Mouse (Mus musculus): ENCODE data around the gene Dusp1. TPM values are rescaled to one million over a fixed set of nuclear protein-coding genes. Genes with fewer than 3 reads are reported as not detected.

Dusp1 gene
- polyA plus RNA-seq, 1 experiment from 2014 or later = 36.8 TPM

DNA sequence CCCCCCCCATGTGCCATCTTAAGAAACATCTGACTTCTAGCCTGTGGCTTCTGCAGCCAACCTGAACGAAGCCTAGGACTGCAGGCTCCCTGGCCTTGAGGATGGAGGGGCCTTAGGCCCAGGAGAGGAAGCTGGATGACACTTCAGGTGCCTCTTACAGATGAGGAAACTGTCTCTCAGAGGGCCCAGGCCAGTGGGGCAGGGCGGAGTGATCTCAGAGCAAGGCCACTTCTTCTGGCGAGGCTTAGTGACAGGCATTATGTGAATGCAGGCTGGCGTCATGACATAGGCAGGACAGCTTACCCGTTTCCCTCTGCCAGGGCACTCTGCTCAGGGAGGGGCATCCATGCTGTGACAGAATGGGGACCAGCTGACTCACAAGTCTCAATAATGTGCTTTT, 60.1 kb downstream of the Dusp1 start:
- no peak for DNase-seq (ENCODE audit: low spot score)
- WGBS = 79% methylated on average over 5 of the region's 5 CpGs
- no peaks in the 10 kb centered on the region for H3K9me3 ChIP-seq
- H3K27ac ChIP-seq = peak overlapping the region; percentile 95
- peaks cover 20% of the 10 kb centered on the region for H3K36me3 ChIP-seq
- no peaks in the 10 kb centered on the region for H3K27me3 ChIP-seq (ENCODE audit: insufficient read depth, poor library complexity, severe bottlenecking)
- no peak overlapping the region for H3K4me3 ChIP-seq
- H3K4me1 ChIP-seq (replicated peaks) = peaks cover 57% of the 10 kb centered on the region

DNA sequence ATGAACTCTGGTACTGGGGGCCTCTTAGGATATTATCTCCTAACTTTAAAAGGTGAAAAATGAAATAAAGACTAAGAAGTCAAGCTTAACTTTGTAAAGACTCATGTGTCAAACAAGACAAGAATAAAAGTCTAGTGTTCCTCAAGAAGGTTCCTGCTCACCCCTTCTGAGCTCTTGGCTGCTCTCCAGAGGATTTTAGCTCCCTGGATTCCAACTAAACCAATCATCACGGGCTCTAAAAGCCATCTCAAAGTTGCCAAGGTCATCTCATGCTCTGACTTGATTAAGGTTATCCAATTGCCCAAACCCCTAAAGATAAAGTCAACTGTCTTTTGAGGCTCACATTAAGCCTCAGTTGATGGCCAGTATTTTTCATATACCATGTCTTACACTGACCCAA, 63.3 kb downstream of the Dusp1 start:
- peaks cover 5% of the 10 kb centered on the region; the same call in 1 of the 2 replicates for H3K9me3 ChIP-seq
- 74% methylated on average over 1 of the region's 1 CpGs for WGBS
- H3K4me3 ChIP-seq = no peak overlapping the region
- H3K27me3 ChIP-seq (ENCODE audit: insufficient read depth, poor library complexity, severe bottlenecking) = no peaks in the 10 kb centered on the region
- no peaks in the 10 kb centered on the region for H3K36me3 ChIP-seq
- no peak overlapping the region for H3K27ac ChIP-seq
- H3K4me1 ChIP-seq (replicated peaks) = peaks cover 25% of the 10 kb centered on the region
- DNase-seq (ENCODE audit: low spot score) = no peak

DNA sequence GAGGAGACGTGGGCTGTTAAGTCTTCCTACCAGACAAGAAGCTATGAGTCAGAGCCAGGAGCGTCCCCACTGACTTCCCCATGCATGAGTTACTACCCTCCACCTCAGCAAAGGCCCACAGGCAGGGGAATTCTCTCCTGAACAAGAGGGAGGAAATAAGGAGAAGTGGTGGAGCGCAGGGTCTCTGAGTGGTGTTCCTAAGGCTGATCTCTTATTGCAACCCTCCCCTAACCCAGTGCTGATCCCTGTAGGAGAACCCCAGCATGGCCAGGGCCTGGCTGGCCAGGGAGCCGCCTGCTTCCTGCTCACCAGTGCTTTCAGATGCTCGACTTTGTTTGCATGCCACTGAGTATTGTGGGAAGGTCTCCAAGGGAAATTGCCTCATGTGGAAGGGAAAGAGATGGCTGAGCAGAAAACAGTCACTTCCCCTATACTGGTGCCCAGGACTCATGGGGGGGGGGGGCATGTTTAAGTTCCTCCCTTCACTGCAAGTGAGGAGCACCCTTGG, 64.5 kb downstream of the Dusp1 start:
- DNase-seq (ENCODE audit: low spot score) = no peak
- Histone ChIP-seq H3K4me3 (no peak overlapping the region), H3K4me1 (replicated peaks) (peaks cover 13% of the 10 kb centered on the region), H3K27me3 (ENCODE audit: insufficient read depth, poor library complexity, severe bottlenecking) (no peaks in the 10 kb centered on the region), H3K27ac (peak overlapping the region; percentile 36; the same call in 1 of the 2 replicates), H3K9me3 (peaks cover 17% of the 10 kb centered on the region), H3K36me3 (no peaks in the 10 kb centered on the region)
- 62% methylated on average over 5 of the region's 5 CpGs for WGBS

DNA sequence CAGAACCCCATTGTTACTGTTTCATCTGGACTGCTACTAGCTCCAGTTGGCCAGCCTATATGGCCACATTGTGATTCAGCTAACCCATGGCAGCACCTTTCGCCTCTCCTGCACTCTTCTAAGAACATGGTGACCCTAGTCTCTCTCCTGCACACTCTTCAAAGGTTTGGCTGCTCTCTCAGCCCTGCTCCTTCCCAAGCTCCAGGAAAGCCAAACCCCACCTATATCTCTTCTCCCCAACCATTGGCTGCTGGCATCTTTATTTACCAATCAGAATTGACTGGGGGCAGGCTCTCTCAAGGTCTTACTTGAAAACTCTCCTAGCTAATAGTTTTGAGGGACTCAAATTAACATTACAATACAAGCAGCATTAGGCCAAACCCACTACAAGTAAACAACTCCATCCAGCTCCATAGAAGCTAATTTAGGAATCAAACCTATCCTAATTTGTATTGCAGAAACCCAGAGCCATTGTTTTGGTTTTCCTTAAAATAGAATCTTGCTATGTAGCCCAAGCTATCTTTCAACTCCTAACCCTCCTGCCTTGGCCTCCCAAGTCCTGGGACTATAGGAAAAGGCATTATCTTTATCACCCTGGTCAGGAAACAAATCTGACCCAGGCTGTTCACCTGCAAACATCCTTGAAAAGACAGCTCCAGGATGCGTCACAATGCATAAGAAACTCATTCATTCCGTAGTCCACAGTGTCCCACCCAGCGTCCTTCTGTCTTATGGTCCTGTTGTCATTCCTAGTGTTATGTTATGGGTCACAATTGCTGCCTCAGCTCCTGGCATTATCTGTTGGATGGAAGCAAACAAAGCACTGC, 67.1 kb downstream of the Dusp1 start:
- no peak for DNase-seq (ENCODE audit: low spot score)
- H3K4me3 ChIP-seq = no peak overlapping the region
- no peak overlapping the region for H3K27ac ChIP-seq
- 82% methylated on average over 4 of the region's 4 CpGs for WGBS
- H3K27me3 ChIP-seq (ENCODE audit: insufficient read depth, poor library complexity, severe bottlenecking) = no peaks in the 10 kb centered on the region
- peaks cover 4% of the 10 kb centered on the region; the same call in 1 of the 2 replicates for H3K4me1 ChIP-seq (replicated peaks)
- no peaks in the 10 kb centered on the region for H3K36me3 ChIP-seq
- H3K9me3 ChIP-seq = peaks cover 23% of the 10 kb centered on the region

DNA sequence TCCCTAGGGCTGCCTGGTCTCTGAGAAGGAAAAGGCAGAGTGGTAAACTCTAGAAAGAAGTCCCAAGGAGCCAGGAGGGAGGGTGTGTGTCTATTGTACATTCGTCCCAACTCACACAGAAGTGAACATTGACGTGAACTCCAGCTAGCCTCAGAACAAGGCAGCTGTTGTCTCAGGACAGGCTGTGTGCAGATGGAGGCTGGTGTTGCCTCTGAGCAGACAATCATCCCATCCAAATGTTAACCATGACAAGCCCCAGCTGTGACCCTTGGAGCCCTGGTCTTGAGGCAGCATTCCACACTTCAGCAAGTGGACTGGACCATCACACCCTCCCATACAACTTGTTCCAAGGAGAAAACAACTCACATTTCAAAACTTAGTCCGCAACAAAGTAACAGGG, 69.7 kb downstream of the Dusp1 start:
- Histone ChIP-seq H3K36me3 (no peaks in the 10 kb centered on the region), H3K9me3 (peaks cover 23% of the 10 kb centered on the region), H3K4me1 (replicated peaks) (peaks cover under 1% of the 10 kb centered on the region; the same call in 1 of the 2 replicates), H3K27me3 (ENCODE audit: insufficient read depth, poor library complexity, severe bottlenecking) (no peaks in the 10 kb centered on the region), H3K27ac (no peak overlapping the region), H3K4me3 (no peak overlapping the region)
- 87% methylated on average over 3 of the region's 3 CpGs for WGBS
- DNase-seq (ENCODE audit: low spot score) = no peak

DNA sequence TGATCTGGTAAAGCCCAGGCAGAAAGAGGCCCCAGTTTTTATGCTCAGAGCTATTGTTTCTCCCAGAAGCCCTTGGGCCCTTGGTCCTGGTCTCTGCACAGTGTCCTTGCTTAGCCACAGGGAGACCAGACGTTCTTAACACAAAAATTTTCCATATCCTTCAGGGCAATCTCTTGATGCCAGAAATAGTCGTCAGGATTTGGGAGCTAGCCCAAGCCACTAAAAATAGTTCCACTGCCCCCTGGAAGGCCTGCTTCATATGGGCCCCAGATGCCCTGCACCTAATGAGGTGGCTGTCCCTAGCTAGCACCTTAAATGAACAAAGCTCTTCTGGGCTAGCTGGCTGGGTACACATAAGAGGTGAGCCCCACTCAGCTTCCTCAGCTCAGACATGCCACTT, 71.0 kb downstream of the Dusp1 start:
- no peaks in the 10 kb centered on the region for H3K27me3 ChIP-seq (ENCODE audit: insufficient read depth, poor library complexity, severe bottlenecking)
- H3K9me3 ChIP-seq = peaks cover 23% of the 10 kb centered on the region
- WGBS = 87% methylated on average over 2 of the region's 2 CpGs
- no peak overlapping the region for H3K4me3 ChIP-seq
- H3K27ac ChIP-seq = no peak overlapping the region
- no peaks in the 10 kb centered on the region for H3K36me3 ChIP-seq
- DNase-seq (ENCODE audit: low spot score) = no peak
- H3K4me1 ChIP-seq (replicated peaks) = no peaks in the 10 kb centered on the region

DNA sequence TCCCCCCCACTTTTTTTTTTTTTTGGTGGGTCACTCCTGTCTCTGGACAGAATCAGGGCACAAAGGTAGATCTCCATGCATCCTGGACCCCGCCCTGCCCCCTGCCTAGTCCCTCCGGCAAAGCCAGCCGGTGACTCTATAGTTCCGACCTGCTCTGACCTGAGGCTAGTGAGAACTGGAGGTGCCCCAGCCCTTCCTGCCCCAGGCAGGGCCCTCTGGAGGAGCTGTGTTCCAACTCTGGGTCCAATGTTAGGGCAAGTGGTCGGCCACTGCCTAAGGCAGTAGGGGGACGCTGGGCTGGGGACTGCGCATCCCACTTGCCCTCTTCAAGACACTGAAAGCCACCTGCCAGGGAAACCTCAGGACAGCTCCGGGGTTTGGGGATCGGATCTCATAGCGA, 71.9 kb downstream of the Dusp1 start:
- Histone ChIP-seq H3K4me3 (no peak overlapping the region), H3K9me3 (peaks cover 23% of the 10 kb centered on the region), H3K36me3 (no peaks in the 10 kb centered on the region), H3K27ac (no peak overlapping the region), H3K27me3 (ENCODE audit: insufficient read depth, poor library complexity, severe bottlenecking) (no peaks in the 10 kb centered on the region), H3K4me1 (replicated peaks) (no peaks in the 10 kb centered on the region)
- DNase-seq (ENCODE audit: low spot score) = no peak
- WGBS = 91% methylated on average over 10 of the region's 10 CpGs

DNA sequence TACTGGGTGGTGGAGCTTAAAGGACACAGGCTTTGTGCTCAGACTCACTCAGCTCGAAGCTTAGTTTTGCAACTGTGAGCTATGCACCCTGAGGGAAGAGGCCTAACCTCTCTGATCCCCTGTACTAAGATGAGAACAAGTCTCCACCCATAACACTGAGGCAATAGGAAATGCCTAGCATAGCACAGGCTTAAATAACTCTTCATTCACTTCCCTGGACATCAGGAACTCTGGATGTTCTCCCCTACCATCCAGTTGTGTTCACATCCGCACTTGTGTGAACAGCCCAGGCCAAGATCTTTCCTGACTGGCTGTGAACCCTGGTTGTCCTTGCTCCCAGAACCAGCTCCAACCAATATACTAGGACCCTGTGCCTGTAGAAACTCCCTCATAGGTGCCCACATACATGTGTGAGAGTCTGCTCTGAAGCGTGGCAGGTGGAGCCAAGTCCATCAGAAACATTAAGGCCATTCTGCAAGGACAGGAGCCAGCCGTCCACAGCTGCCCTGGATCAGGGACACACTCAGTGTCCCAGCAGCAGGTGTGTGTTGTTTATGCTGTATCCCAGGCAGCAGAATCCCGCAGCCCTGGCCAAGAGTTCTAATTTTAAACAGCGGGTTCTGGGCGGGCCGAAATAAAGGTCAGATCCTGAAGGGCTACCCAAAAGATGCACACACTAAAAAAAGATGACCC, 73.1 kb downstream of the Dusp1 start:
- peaks cover 18% of the 10 kb centered on the region for H3K9me3 ChIP-seq
- H3K36me3 ChIP-seq = no peaks in the 10 kb centered on the region
- H3K27ac ChIP-seq = no peak overlapping the region
- H3K4me1 ChIP-seq (replicated peaks) = no peaks in the 10 kb centered on the region
- 91% methylated on average over 8 of the region's 8 CpGs for WGBS
- no peak for DNase-seq (ENCODE audit: low spot score)
- H3K4me3 ChIP-seq = no peak overlapping the region
- no peaks in the 10 kb centered on the region for H3K27me3 ChIP-seq (ENCODE audit: insufficient read depth, poor library complexity, severe bottlenecking)

DNA sequence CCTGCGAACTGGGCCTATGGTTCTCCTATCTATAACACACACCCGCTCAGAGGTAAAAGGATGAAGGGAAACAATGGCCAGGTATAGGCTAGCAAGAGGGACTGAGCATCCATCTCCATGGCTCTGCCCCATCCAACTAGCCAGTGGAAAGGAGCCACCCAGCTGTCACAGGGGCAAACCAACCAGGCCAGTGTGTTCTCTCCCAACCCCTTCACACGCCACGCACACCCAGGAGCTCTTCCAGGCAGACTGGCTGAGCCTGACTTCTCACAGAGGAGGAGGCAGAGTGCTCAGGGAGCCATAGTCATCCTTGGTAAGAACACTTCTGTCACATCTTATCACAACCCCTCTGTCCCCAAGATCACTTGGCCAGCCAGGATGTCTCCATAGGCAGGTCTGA, 74.0 kb downstream of the Dusp1 start:
- H3K4me3 ChIP-seq = no peak overlapping the region
- 95% methylated on average over 4 of the region's 4 CpGs for WGBS
- no peaks in the 10 kb centered on the region for H3K36me3 ChIP-seq
- H3K27me3 ChIP-seq (ENCODE audit: insufficient read depth, poor library complexity, severe bottlenecking) = no peaks in the 10 kb centered on the region
- DNase-seq (ENCODE audit: low spot score) = no peak
- no peaks in the 10 kb centered on the region for H3K4me1 ChIP-seq (replicated peaks)
- no peak overlapping the region for H3K27ac ChIP-seq
- H3K9me3 ChIP-seq = peaks cover 11% of the 10 kb centered on the region

DNA sequence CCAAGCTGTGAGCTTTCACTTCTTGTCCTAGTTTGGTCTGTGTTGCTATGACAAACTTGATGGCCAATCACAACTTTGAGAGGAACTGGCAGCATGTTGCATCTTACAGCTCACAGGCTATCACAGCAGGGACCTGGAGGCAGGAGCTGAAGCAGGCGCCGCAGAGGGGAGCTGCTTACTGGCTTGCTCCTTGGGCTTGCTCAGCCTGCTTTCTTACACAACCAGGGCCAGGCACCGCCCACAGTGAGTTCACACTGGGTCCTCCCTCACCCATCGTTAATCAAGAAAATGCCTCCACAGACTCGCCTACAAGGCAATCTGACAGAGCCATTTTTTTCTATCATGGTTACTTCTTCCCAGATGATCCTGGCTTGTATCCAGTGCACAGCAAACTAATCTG, 74.7 kb downstream of the Dusp1 start:
- Histone ChIP-seq H3K36me3 (no peaks in the 10 kb centered on the region), H3K9me3 (peaks cover 4% of the 10 kb centered on the region; the same call in 1 of the 2 replicates), H3K27ac (no peak overlapping the region), H3K27me3 (ENCODE audit: insufficient read depth, poor library complexity, severe bottlenecking) (no peaks in the 10 kb centered on the region), H3K4me1 (replicated peaks) (no peaks in the 10 kb centered on the region), H3K4me3 (no peak overlapping the region)
- DNase-seq (ENCODE audit: low spot score) = no peak
- 69% methylated on average over 5 of the region's 5 CpGs for WGBS

DNA sequence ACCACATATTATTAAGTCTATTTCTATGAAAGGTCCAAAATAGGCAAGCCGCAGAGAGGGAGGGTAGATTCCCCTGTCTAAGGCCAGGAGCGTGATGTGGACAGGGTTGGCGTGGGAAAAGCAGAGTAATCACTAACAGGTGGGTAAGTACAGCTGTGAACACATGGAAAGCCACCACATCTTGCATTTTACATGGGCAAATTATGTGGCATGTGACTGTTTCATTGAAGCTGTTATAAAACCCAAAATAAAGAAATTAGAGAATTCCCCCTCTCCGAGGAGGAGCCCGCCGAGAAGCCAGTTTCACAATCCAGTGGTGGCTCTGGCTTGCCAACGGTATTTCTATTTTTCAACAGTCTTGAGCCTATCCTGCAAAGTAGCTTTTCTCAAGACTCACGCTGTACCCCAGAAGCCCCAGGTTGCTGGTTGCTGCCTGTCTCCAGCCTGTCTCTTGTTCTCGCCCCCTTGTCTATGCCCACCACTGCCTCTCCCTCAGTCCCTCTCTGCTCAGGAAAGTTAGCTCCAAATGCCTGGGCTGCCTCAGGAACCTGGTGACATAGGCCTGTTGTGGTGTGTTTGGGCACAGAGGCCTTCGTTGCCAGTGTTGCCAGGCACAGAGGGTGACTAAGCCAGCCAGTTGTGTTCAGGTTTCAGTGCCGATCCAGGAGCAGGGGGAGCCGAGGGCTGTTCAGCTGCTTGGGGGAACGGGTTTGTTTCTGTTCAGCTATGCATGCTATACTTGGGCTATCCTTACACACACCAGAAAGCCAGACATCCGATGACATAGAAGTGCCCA, 77.1 kb downstream of the Dusp1 start:
- Histone ChIP-seq H3K36me3 (no peaks in the 10 kb centered on the region), H3K4me1 (replicated peaks) (no peaks in the 10 kb centered on the region), H3K9me3 (no peaks in the 10 kb centered on the region), H3K27ac (no peak overlapping the region), H3K4me3 (no peak overlapping the region), H3K27me3 (ENCODE audit: insufficient read depth, poor library complexity, severe bottlenecking) (no peaks in the 10 kb centered on the region)
- 85% methylated on average over 14 of the region's 14 CpGs for WGBS
- no peak for DNase-seq (ENCODE audit: low spot score)

DNA sequence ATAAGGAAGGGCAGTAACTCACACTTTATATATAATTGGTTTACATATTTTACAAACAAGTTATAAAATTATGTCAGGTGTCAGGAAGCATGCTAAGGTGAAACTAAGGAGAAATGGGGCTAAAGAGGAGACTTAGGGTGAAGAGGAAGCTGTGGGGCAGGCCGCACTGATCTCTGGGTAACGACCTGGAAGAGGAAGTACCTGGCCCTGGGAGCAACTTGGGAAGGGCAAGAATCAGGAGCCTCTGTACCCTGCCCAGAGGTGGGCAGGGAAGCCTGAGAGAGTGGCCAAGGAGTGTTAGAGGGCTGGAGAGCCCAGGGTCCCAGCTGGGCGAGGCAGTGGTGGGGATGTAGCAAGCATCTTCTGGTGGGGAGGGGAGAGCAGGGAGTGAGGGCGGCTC, 81.0 kb downstream of the Dusp1 start:
- Histone ChIP-seq H3K27me3 (ENCODE audit: insufficient read depth, poor library complexity, severe bottlenecking) (no peaks in the 10 kb centered on the region), H3K4me1 (replicated peaks) (no peaks in the 10 kb centered on the region), H3K9me3 (no peaks in the 10 kb centered on the region), H3K36me3 (no peaks in the 10 kb centered on the region), H3K27ac (0 out of 2 replicates have a peak overlapping the region, but pooled peaks have one; percentile 16), H3K4me3 (no peak overlapping the region)
- 85% methylated on average over 4 of the region's 4 CpGs for WGBS
- DNase-seq (ENCODE audit: low spot score) = no peak
